Mouse (Mus musculus) spleen, adult 12 weeks (tissue): ENCODE measurements around the gene Dennd4b.
"Not testable (repeated sequence)": the region's sequence is repeated elsewhere in the genome, so short reads cannot be mapped to it uniquely, and the experiment has no call there.

Experiments used
- DNase-seq: peaks from one replicate; pipeline ENCODE4 v3.0.0; 2022; ENCODE audit warnings: low spot score

The Dennd4b gene

GRCm38 (mm10) chr3:90253174-90253573 is 11.8 kb upstream of the Dennd4b start:
- DNase-seq, result not testable (repeated sequence)

GRCm38 (mm10) chr3:90253653-90254418 is 11.1 kb upstream of the Dennd4b start, which contains the start of gene Crtc2:
TSS of gene Crtc2 (plus strand) at chr3:90254163.
- DNase-seq, result peak; percentile 85

GRCm38 (mm10) chr3:90254419-90255193 is 10.4 kb upstream of the Dennd4b start:
- no peak for DNase-seq

- DNase-seq, result no peak
Measured at GRCm38 (mm10) chr3:90255194-90255565, 9.8 kb upstream of the Dennd4b start.

GRCm38 (mm10) chr3:90255784-90256353 is 9.1 kb upstream of the Dennd4b start:
- no peak for DNase-seq

GRCm38 (mm10) chr3:90256731-90257530 is 8.1 kb upstream of the Dennd4b start:
- DNase-seq, result no peak

GRCm38 (mm10) chr3:90258521-90258920 is 6.5 kb upstream of the Dennd4b start:
- no peak for DNase-seq

GRCm38 (mm10) chr3:90263121-90263771 is 1.7 kb upstream of the Dennd4b start:
- no peak for DNase-seq

GRCm38 (mm10) chr3:90264687-90265033 is 325 bp upstream of the Dennd4b start:
- DNase-seq, result no peak

- DNase-seq, result peak; percentile 43
Measured at GRCm38 (mm10) chr3:90265932-90266741, 1.2 kb downstream of the Dennd4b start.

- DNase-seq, result no peak
Measured at GRCm38 (mm10) chr3:90266901-90267775, 2.2 kb downstream of the Dennd4b start.

GRCm38 (mm10) chr3:90268190-90268589 is 3.2 kb downstream of the Dennd4b start:
- no peak for DNase-seq

GRCm38 (mm10) chr3:90268971-90269370 is 4.0 kb downstream of the Dennd4b start:
- DNase-seq, result no peak

- no peak for DNase-seq
Measured at GRCm38 (mm10) chr3:90270784-90271183, 5.8 kb downstream of the Dennd4b start.

- no peak for DNase-seq
Measured at GRCm38 (mm10) chr3:90272170-90272569, 7.2 kb downstream of the Dennd4b start.

GRCm38 (mm10) chr3:90273855-90274254 is 8.9 kb downstream of the Dennd4b start:
- DNase-seq, result no peak

- DNase-seq, result no peak
Measured at GRCm38 (mm10) chr3:90275286-90275685, 10.3 kb downstream of the Dennd4b start.

- no peak for DNase-seq
Measured at GRCm38 (mm10) chr3:90276858-90277257, 11.9 kb downstream of the Dennd4b start.

GRCm38 (mm10) chr3:90277793-90278192 is 12.8 kb downstream of the Dennd4b start:
- DNase-seq, result no peak

GRCm38 (mm10) chr3:90278211-90278610 is 13.2 kb downstream of the Dennd4b start:
- DNase-seq, result no peak
